Mouse (Mus musculus) embryonic facial prominence, embryonic 14.5 days (tissue): ENCODE data around the gene Rnf31. TPM values are rescaled to one million over a fixed set of nuclear protein-coding genes. Genes with fewer than 3 reads are reported as not detected.

Experiments
- ATAC-seq: fragments of 200-750 bp; cut with Nextera tagmentation; 2 replicates; pipeline ENCODE4 v1.8.0; 2017; ENCODE audit warnings: low read depth, moderate number of reproducible peaks, moderate TSS enrichment
- DNase-seq: peaks from one replicate; pipeline ENCODE4 v3.0.0-alpha.2; 2015; ENCODE audit warnings: low spot score
- H3K27ac ChIP-seq: fragments of 300-500 bp; sonication (generic); replicated peaks from 2 replicates; pipeline ENCODE4 v1.5.1; 2014; ENCODE audit warnings: low read depth, mild to moderate bottlenecking, low read length, moderate library complexity
- H3K27me3 ChIP-seq: fragments of 300-500 bp; sonication (generic); replicated peaks from 2 replicates; pipeline ENCODE4 v1.6.1; 2014; ENCODE audit warnings: low read length; ENCODE audit not compliant: control insufficient read depth, insufficient read depth
- H3K36me3 ChIP-seq: fragments of 300-500 bp; sonication (generic); 2 replicates; pipeline ENCODE4 v1.6.1; 2014; ENCODE audit warnings: low read length, mixed read lengths; ENCODE audit not compliant: control insufficient read depth, insufficient read depth
- H3K4me1 ChIP-seq: fragments of 300-500 bp; sonication (generic); 2 replicates; pipeline ENCODE4 v1.6.1; 2014; ENCODE audit warnings: antibody characterized with exemption, low read length; ENCODE audit not compliant: control insufficient read depth, insufficient read depth
- H3K4me2 ChIP-seq: fragments of 300-500 bp; sonication (generic); 2 replicates; pipeline ENCODE4 v1.6.1; 2014; ENCODE audit warnings: low read depth, mild to moderate bottlenecking, low read length, moderate library complexity, mixed read lengths
- H3K4me3 ChIP-seq: fragments of 300-500 bp; sonication (generic); 2 replicates; pipeline ENCODE4 v1.5.1; 2014; ENCODE audit warnings: low read depth, mild to moderate bottlenecking, low read length
- H3K9ac ChIP-seq: fragments of 300-500 bp; sonication (generic); 2 replicates; pipeline ENCODE4 v1.6.1; 2014; ENCODE audit warnings: low read depth, mild to moderate bottlenecking, low read length, moderate library complexity, mixed read lengths
- H3K9me3 ChIP-seq: fragments of 300-500 bp; sonication (generic); 2 replicates; pipeline ENCODE4 v1.6.1; 2016; ENCODE audit warnings: low read length; ENCODE audit not compliant: control insufficient read depth
- WGBS: fragments of 180-500 bp; shearing (Covaris S2); extraction: QIAGEN DNeasy Blood & Tissue Kit; methylation state at CpG from one replicate; pipeline ENCODE4 v1.1.7; 2014; 5-methylcytosine and 5-hydroxymethylcytosine counted together
- polyA plus RNA-seq: library from polyadenylated mRNA; unstranded; fragments of >200 nt; fragmentation: Nextera tagmentation; extraction: Ambion mirVana; gene quantifications from 2 replicates; pipeline ENCODE4 v1.2.1, GENCODE M21; 2014

Gene Rnf31
- polyA plus RNA-seq, 1 experiment from 2014 or later: 11.7 TPM

DNA sequence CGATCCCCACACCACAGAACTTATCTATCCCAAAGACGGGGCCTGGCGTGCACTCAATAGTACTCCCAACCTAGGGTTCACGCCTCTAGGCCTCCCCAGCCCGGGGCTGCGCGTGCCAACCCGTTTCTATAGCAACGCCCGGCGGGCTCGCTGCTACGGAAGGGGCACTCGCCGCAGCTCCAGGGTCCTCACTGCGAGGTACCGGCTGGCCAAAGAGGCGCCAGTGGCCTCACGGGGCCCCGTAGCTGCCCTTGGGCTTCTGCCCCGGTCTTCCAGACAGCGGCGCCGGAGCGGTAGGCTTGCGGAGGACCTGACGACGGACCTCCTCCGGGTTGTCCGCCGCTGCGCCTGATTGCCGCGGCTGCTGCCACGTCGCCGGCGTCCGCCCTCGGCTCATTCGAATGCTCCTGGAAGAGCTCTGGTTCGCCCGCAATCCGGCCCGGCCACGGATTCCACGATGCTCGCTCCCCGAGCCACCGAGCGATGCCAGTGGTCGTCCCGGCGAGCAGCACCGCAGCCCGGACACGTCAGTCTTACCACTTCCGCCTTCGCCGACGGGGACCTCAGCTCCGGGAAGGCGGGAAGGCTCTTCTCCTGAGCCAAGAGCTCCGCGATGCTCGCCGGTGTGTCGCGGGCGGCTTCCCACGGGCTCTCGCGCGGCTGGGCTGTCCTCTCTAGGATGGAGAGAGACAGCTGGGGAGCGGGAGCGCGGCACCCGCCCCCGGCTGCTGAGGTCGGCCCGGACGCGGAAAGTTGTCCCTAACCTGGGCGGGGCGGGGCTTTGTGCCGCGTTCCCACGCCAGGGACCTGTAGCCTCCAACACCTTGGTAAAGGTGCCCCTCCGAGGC, 51.8 kb downstream of the Rnf31 start, which contains the start of gene Tm9sf1:
Tm9sf1 (minus strand) TSS at position 747 of the 848 bp plus-strand sequence.
- Histone ChIP-seq H3K36me3 (peaks cover 46% of the 10 kb centered on the region), H3K4me3 (peak within 1 kb of the TSS; percentile 97), H3K4me1 (peaks cover 19% of the 10 kb centered on the region), H3K4me2 (peak within 1 kb of the TSS; percentile 85), H3K9me3 (no peaks in the 10 kb centered on the region), H3K9ac (peak within 1 kb of the TSS; percentile 95), H3K27me3 (no peaks in the 10 kb centered on the region), H3K27ac (peak within 1 kb of the TSS; percentile 96)
- ATAC-seq (peak; percentile 92), DNase-seq (peak; percentile 92)
- WGBS: under 1% methylated on average over 63 of the region's 89 CpGs

DNA sequence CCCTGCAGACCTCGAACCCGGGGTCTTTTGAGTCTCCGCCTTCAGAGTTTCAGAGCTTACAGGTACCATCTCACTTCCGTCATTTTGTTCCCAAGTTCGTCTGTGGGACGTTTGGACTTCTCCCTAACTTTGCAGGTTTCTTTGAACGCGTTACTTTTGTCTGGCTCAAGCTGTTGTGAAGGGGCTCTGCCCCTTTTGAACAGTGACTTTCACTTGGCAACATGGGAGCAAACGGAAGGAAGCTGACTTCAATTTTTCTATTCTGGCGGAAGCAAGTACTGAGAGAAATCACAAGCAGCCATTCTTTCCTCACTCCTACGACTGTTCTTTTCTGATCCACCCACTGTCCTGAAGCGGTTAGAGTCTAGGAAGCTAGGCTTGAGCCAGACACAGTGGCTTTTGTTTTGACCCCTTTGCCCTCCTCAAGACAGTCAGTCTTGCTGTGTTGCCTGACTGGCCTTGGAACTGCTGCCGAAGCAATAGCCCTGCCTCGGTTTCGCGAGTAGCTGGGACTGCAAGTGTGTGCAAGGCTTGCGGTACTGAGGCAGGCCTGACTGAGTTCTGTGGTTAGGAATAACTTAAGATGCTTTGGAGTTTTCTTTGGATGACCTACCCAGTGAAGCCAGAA, 52.9 kb downstream of the Rnf31 start:
- 19% methylated on average over 17 of the region's 17 CpGs for WGBS
- Histone ChIP-seq H3K9ac (peak overlapping the region; percentile 95), H3K4me3 (peak overlapping the region; percentile 97), H3K27ac (peak overlapping the region; percentile 96), H3K9me3 (no peaks in the 10 kb centered on the region), H3K27me3 (no peaks in the 10 kb centered on the region), H3K4me1 (peaks cover 19% of the 10 kb centered on the region), H3K36me3 (peaks cover 35% of the 10 kb centered on the region), H3K4me2 (peak overlapping the region; percentile 85)
- no peak for ATAC-seq
- DNase-seq: peak; percentile 10

DNA sequence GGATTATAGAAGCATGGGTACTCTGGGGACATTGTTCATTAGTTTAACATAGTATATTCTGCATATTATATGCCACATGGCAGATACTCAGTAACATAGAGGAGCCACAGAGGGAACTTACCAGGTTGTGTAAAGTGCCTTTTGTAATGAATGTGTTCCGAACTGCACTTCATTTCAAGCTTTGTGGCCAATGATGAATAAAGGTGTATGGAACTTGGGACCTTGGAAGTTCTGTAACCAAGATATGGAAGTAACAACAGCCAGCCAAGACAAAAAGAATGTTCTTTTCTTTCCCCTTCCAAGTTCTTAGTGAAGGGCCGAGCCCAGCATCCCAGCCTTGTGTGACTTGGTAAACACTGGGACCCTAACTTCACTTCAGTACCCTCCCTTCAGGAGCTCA, 58.4 kb downstream of the Rnf31 start, which contains the start of gene Tssk4:
Tssk4 (plus strand) TSS at position 301 of the 400 bp plus-strand sequence.
- 91% methylated on average over 2 of the region's 2 CpGs for WGBS
- ATAC-seq: no peak
- Histone ChIP-seq H3K27me3 (no peaks in the 10 kb centered on the region), H3K36me3 (peaks cover 10% of the 10 kb centered on the region; the same call in 1 of the 2 replicates), H3K27ac (no peak within 1 kb of the TSS), H3K9me3 (no peaks in the 10 kb centered on the region), H3K9ac (no peak within 1 kb of the TSS), H3K4me1 (peaks cover 6% of the 10 kb centered on the region), H3K4me3 (no peak within 1 kb of the TSS), H3K4me2 (no peak within 1 kb of the TSS)
- DNase-seq: no peak

DNA sequence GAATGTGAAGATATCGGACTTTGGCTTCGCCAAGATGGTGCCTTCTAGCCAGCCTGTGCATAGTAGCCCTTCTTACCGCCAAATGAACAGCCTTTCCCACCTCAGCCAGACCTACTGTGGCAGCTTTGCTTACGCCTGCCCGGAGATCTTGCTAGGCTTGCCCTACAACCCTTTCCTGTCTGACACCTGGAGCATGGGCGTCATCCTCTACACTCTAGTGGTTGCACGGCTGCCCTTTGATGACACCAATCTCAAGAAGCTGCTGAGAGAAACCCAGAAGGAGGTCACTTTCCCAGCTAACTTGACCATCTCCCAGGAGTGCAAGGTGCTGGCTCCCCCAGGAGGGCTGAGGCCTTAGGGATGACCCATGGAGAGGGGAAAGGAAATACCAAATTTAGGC, 60.0 kb downstream of the Rnf31 start:
- H3K36me3 ChIP-seq: peaks cover 2% of the 10 kb centered on the region; the same call in 1 of the 2 replicates
- no peaks in the 10 kb centered on the region for H3K27me3 ChIP-seq
- ATAC-seq: no peak
- H3K9me3 ChIP-seq: no peaks in the 10 kb centered on the region
- 90% methylated on average over 7 of the region's 7 CpGs for WGBS
- H3K27ac ChIP-seq: no peak overlapping the region
- no peak overlapping the region for H3K9ac ChIP-seq
- H3K4me2 ChIP-seq: no peak overlapping the region
- no peaks in the 10 kb centered on the region for H3K4me1 ChIP-seq
- no peak overlapping the region for H3K4me3 ChIP-seq
- no peak for DNase-seq

Other genes with a start within 250 kb of the Rnf31 start
- 46.9 and 47.4 TPM in 2 replicates for gene Dhrs4, start 113.0 kb upstream of the Rnf31 start, polyA plus RNA-seq
- gene Carmil3, start 101.1 kb upstream of the Rnf31 start, polyA plus RNA-seq: 3.4 and 3.9 TPM in 2 replicates
- 3.7 and 5.2 TPM in 2 replicates for gene Cpne6, start 81.3 kb upstream of the Rnf31 start, polyA plus RNA-seq
- not detected in 2 replicates for gene Nrl, start 66.7 kb upstream of the Rnf31 start, polyA plus RNA-seq
- gene Pck2, start 51.4 kb upstream of the Rnf31 start, polyA plus RNA-seq: 28.1 and 32.7 TPM in 2 replicates
- 55.1 and 57.7 TPM in 2 replicates for gene Dcaf11, start 31.7 kb upstream of the Rnf31 start, polyA plus RNA-seq
- gene A730061H03Rik, start 31.3 kb upstream of the Rnf31 start, polyA plus RNA-seq: 1.1 and 1.2 TPM in 2 replicates
- 36.5 and 46.9 TPM in 2 replicates for gene Fitm1, start 16.1 kb upstream of the Rnf31 start, polyA plus RNA-seq
- 119 and 123 TPM in 2 replicates for gene Psme1, start 13.6 kb upstream of the Rnf31 start, polyA plus RNA-seq
- 9.9 and 12.6 TPM in 2 replicates for gene Emc9, start 6.4 kb upstream of the Rnf31 start, polyA plus RNA-seq
- 249 TPM in 2 replicates for gene Psme2, start 595 bp upstream of the Rnf31 start, polyA plus RNA-seq
- 10.8 and 12.1 TPM in 2 replicates for gene Irf9, start 11.9 kb downstream of the Rnf31 start, polyA plus RNA-seq
- 2.0 and 2.3 TPM in 2 replicates for gene Rec8, start 26.3 kb downstream of the Rnf31 start, polyA plus RNA-seq
- gene Ipo4, start 44.2 kb downstream of the Rnf31 start, polyA plus RNA-seq: 127 and 134 TPM in 2 replicates
- 0.79 and 2.8 TPM in 2 replicates for gene Gm49378, start 46.2 kb downstream of the Rnf31 start, polyA plus RNA-seq
- gene Tm9sf1, start 52.1 kb downstream of the Rnf31 start, polyA plus RNA-seq: 106 and 108 TPM in 2 replicates
- 0.97 and 1.0 TPM in 2 replicates for gene Tssk4, start 58.5 kb downstream of the Rnf31 start, polyA plus RNA-seq
- 42.6 and 48.3 TPM in 2 replicates for gene Mdp1, start 68.8 kb downstream of the Rnf31 start, polyA plus RNA-seq
- gene Gmpr2, start 80.2 kb downstream of the Rnf31 start, polyA plus RNA-seq: 49.6 and 54.8 TPM in 2 replicates
- 524 and 534 TPM in 2 replicates for gene Nedd8, start 80.4 kb downstream of the Rnf31 start, polyA plus RNA-seq
- gene Tinf2, start 90.1 kb downstream of the Rnf31 start, polyA plus RNA-seq: 32.2 and 36.2 TPM in 2 replicates
- gene Tgm1, start 122.2 kb downstream of the Rnf31 start, polyA plus RNA-seq: 7.1 and 8.0 TPM in 2 replicates
- 20.7 and 20.9 TPM in 2 replicates for gene Rabggta, start 130.6 kb downstream of the Rnf31 start, polyA plus RNA-seq
- gene Dhrs1, start 154.0 kb downstream of the Rnf31 start, polyA plus RNA-seq: 76.5 and 83.8 TPM in 2 replicates
- 32.6 and 36.9 TPM in 2 replicates for gene Nop9, start 154.0 kb downstream of the Rnf31 start, polyA plus RNA-seq
- 0.33 and 0.59 TPM in 2 replicates for gene Cideb, start 166.8 kb downstream of the Rnf31 start, polyA plus RNA-seq
- gene Ltb4r2, start 169.7 kb downstream of the Rnf31 start, polyA plus RNA-seq: 0.47 and 0.51 TPM in 2 replicates
- gene Ltb4r1, start 174.3 kb downstream of the Rnf31 start, polyA plus RNA-seq: 0.24 and 0.56 TPM in 2 replicates
- 13.4 and 16.2 TPM in 2 replicates for gene Adcy4, start 192.4 kb downstream of the Rnf31 start, polyA plus RNA-seq
- gene Ripk3, start 197.2 kb downstream of the Rnf31 start, polyA plus RNA-seq: 32.0 and 35.3 TPM in 2 replicates
- gene Nfatc4, start 231.4 kb downstream of the Rnf31 start, polyA plus RNA-seq: 56.5 and 74.7 TPM in 2 replicates